Mouse (Mus musculus): ENCODE measurements around the gene Xpa.

DNA sequence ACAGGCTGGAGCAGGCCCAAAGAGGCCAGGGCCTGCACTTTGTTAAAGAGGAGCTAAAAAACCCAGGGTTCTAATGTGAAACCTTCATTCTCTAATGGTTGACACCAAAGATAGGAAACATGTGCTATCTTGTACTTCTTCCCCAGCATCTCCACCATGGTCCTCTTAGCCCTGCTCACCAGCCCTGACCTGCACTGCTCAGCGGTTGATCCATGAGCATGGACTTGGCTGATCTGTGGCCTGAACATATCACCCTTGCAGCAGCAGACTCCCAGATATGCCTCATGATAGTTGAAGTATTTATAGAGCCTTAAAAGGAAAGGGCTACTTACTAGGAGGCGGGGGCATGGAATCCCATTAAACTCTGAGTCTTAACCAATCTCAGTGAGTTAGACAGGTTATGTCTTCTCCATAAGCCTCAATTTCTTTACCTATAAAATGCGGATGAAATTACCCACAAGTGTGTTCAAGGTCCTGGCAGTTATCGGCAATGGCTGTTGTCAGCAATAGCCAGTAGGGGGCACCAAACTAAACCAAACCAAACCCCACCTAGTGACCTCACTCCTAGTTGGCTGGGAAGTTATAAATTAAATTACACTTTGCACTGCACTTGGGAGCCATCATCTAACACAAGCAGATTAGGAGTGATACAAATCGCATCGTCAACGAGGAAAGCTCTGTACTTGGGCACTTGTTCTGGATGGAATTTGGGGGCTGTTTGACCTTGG lies 5.9 kb upstream of the Xpa start:
- TF ChIP-seq POLR2A (IDR thresholded peaks at IDR 0.05; ENCODE audit: borderline replicate concordance, low read depth, low read length) (no peak), CTCF (IDR thresholded peaks at IDR 0.05; ENCODE audit: low read depth, low read length) (no peak)
